Mouse (Mus musculus) forebrain, embryonic 16.5 days (tissue): ENCODE measurements around the gene Cfap54. TPM values are rescaled to one million over a fixed set of nuclear protein-coding genes. Genes with fewer than 3 reads are reported as not detected.

Source experiments
- ATAC-seq: fragments of 200-750 bp; cut with Nextera tagmentation; 2 replicates; pipeline ENCODE4 v1.8.0; 2017; ENCODE audit warnings: mild to moderate bottlenecking, moderate library complexity
- H3K27ac ChIP-seq: fragments of 300-500 bp; sonication (generic); 2 replicates; pipeline ENCODE4 v1.5.1; 2014; ENCODE audit warnings: low read length, control low read depth
- H3K27me3 ChIP-seq: fragments of 300-500 bp; sonication (generic); replicated peaks from 2 replicates; pipeline ENCODE4 v1.6.1; 2014; ENCODE audit warnings: low read length; ENCODE audit not compliant: control insufficient read depth, insufficient read depth
- H3K36me3 ChIP-seq: fragments of 300-500 bp; sonication (generic); 2 replicates; pipeline ENCODE4 v1.6.1; 2014; ENCODE audit not compliant: control insufficient read depth, insufficient read depth
- H3K4me1 ChIP-seq: fragments of 300-500 bp; sonication (generic); replicated peaks from 2 replicates; pipeline ENCODE4 v1.6.1; 2014; ENCODE audit warnings: low read length; ENCODE audit not compliant: control insufficient read depth, insufficient read depth
- H3K4me2 ChIP-seq: fragments of 300-500 bp; sonication (generic); 2 replicates; pipeline ENCODE4 v1.6.1; 2014; ENCODE audit warnings: mild to moderate bottlenecking, low read length, control low read depth
- H3K4me3 ChIP-seq: fragments of 300-500 bp; sonication (generic); replicated peaks from 2 replicates; pipeline ENCODE4 v1.5.1; 2014; ENCODE audit warnings: mild to moderate bottlenecking, low read length, control low read depth
- H3K9ac ChIP-seq: fragments of 300-500 bp; sonication (generic); replicated peaks from 2 replicates; pipeline ENCODE4 v1.6.1; 2014; ENCODE audit warnings: low read depth, low read length, control low read depth
- H3K9me3 ChIP-seq: fragments of 300-500 bp; sonication (generic); 2 replicates; pipeline ENCODE4 v1.6.1; 2016; ENCODE audit warnings: low read length; ENCODE audit not compliant: control insufficient read depth
- WGBS: fragments of 180-500 bp; shearing (Covaris S2); extraction: QIAGEN DNeasy Blood & Tissue Kit; methylation state at CpG from one replicate; pipeline ENCODE4 v1.1.7; 2014; 5-methylcytosine and 5-hydroxymethylcytosine counted together
- polyA plus RNA-seq: library from polyadenylated mRNA; unstranded; fragments of >200 nt; fragmentation: Nextera tagmentation; extraction: Ambion mirVana; gene quantifications from 2 replicates; pipeline ENCODE4 v1.2.1, GENCODE M21; 2015

Cfap54 gene
- polyA plus RNA-seq, 1 experiment from 2014 or later = 2.3 TPM

- Histone ChIP-seq H3K27ac (no peak overlapping the region), H3K4me2 (no peak overlapping the region), H3K9me3 (no peaks in the 10 kb centered on the region), H3K36me3 (no peaks in the 10 kb centered on the region), H3K4me3 (no peak overlapping the region), H3K4me1 (0 out of 2 replicates have a peak, but pooled peaks cover 2% of the 10 kb centered on the region), H3K9ac (no peak overlapping the region), H3K27me3 (no peaks in the 10 kb centered on the region)
- ATAC-seq = peak; percentile 66; the same call in 1 of the 2 replicates
- 50% methylated on average over 3 of the region's 3 CpGs for WGBS
Measured at GRCm38 (mm10) chr10:93071753-93072152, 9.7 kb downstream of the Cfap54 start.

DNA sequence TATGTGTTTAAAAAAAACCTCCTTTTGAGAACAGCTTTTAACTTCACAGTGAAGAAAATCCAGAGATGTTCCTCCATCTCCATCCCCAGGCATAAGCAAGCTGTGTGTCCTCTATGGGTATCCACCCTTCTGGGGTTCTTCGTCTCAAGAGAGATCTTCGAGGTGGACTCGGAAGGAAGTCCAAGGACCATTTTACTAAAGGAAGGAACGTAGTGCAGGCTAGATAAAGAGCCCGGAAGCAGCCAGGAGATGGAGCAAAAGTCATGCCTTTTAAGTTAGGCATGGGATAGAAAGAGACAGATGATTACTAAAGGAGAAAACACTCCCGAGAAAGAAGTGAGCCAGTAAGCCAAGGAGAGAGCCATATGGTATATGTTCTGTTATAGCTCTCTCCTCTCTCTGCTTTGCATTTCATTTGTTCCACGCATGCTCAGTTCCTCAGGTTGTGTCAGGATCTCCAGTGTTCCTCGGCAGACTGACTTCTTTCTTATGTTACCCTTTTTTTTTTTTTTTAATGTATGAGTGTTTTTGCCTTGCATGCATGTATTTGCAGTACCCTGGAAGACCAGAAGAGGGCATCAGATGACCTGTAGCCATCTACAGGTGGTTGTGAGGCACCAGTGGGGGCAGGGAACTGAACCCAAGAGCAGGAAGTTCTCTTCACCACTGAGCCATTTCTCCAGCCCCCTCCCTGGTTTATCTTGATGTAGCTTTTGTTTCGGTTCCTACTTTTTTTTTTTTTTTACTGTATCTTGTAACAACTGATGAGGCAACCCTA is 11.1 kb downstream of the Cfap54 start:
- no peak overlapping the region for H3K27ac ChIP-seq
- no peaks in the 10 kb centered on the region for H3K36me3 ChIP-seq
- H3K27me3 ChIP-seq = no peaks in the 10 kb centered on the region
- H3K4me2 ChIP-seq = no peak overlapping the region
- 75% methylated on average over 9 of the region's 9 CpGs for WGBS
- 0 out of 2 replicates have a peak, but pooled peaks cover 2% of the 10 kb centered on the region for H3K4me1 ChIP-seq
- no peaks in the 10 kb centered on the region for H3K9me3 ChIP-seq
- no peak overlapping the region for H3K9ac ChIP-seq
- peak; percentile 54; the same call in 1 of the 2 replicates for ATAC-seq
- no peak overlapping the region for H3K4me3 ChIP-seq

DNA sequence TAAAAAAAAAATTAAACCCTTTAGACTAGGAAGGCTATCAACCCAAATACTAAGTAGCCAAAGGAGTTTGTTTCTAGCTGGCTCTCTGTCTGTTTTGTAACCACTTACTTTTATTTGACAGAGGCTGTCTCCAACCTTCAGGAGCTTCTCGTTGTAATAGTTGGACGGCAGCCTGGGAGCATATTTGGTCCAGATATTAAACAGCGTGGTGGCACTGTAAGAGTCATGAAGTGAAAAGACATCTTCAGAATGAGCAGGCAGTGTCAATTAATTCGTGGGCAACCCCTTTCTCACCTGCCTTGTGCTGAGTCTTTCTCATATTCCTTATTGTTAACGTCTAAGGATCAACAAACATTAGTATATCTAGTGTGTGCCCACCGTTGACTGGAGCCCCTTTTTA is 11.7 kb downstream of the Cfap54 start:
- Histone ChIP-seq H3K4me1 (0 out of 2 replicates have a peak, but pooled peaks cover 2% of the 10 kb centered on the region), H3K4me2 (no peak overlapping the region), H3K4me3 (no peak overlapping the region), H3K27me3 (no peaks in the 10 kb centered on the region), H3K27ac (0 out of 2 replicates have a peak overlapping the region, but pooled peaks have one; percentile 34), H3K9ac (no peak overlapping the region), H3K9me3 (no peaks in the 10 kb centered on the region), H3K36me3 (no peaks in the 10 kb centered on the region)
- WGBS = 65% methylated on average over 6 of the region's 6 CpGs
- ATAC-seq = no peak

GRCm38 (mm10) chr10:93069041-93069679 is 12.3 kb downstream of the Cfap54 start:
- H3K4me1 ChIP-seq = 0 out of 2 replicates have a peak, but pooled peaks cover 2% of the 10 kb centered on the region
- no peak for ATAC-seq

GRCm38 (mm10) chr10:93064973-93065372 is 16.4 kb downstream of the Cfap54 start:
- no peak overlapping the region for H3K9ac ChIP-seq
- H3K4me3 ChIP-seq = no peak overlapping the region
- H3K9me3 ChIP-seq = no peaks in the 10 kb centered on the region
- H3K4me1 ChIP-seq = 0 out of 2 replicates have a peak, but pooled peaks cover under 1% of the 10 kb centered on the region
- no peaks in the 10 kb centered on the region for H3K27me3 ChIP-seq
- 68% methylated on average over 10 of the region's 10 CpGs for WGBS
- H3K27ac ChIP-seq = no peak overlapping the region
- no peaks in the 10 kb centered on the region for H3K36me3 ChIP-seq
- no peak for ATAC-seq
- no peak overlapping the region for H3K4me2 ChIP-seq

More at GRCm38 (mm10) chr10:93069041-93069679, 12.3 kb downstream of the Cfap54 start:
- 88% methylated on average over 6 of the region's 6 CpGs for WGBS
- no peaks in the 10 kb centered on the region for H3K9me3 ChIP-seq
- no peaks in the 10 kb centered on the region for H3K36me3 ChIP-seq
- H3K9ac ChIP-seq = no peak overlapping the region
- H3K27me3 ChIP-seq = no peaks in the 10 kb centered on the region
- H3K4me2 ChIP-seq = no peak overlapping the region
- H3K27ac ChIP-seq = no peak overlapping the region
- no peak overlapping the region for H3K4me3 ChIP-seq

DNA sequence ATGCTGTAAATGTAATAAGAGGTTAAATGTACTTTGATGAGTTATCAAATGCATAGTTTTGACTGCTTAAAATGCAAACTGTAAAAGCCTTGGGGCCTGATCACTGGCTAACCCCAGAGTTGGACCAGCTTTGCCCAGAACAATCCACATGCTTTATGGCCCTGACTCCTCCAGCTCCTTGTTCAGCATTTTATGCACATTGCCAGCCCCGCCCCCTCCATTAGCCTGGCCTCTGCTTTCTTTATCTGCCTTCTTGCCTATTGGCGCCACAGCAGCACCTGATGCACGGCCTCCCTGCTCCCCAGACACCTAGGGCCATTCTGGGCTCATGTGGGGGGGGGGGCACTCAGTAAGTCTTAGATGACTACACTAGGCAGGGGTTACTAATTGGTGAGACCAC is 17.8 kb downstream of the Cfap54 start:
- no peak overlapping the region for H3K9ac ChIP-seq
- no peak for ATAC-seq
- H3K27me3 ChIP-seq = no peaks in the 10 kb centered on the region
- H3K9me3 ChIP-seq = no peaks in the 10 kb centered on the region
- 74% methylated on average over 3 of the region's 3 CpGs for whole genome bisulfite sequencing
- H3K4me3 ChIP-seq = no peak overlapping the region
- H3K36me3 ChIP-seq = no peaks in the 10 kb centered on the region
- H3K4me2 ChIP-seq = no peak overlapping the region
- H3K27ac ChIP-seq = no peak overlapping the region
- no peaks in the 10 kb centered on the region for H3K4me1 ChIP-seq

DNA sequence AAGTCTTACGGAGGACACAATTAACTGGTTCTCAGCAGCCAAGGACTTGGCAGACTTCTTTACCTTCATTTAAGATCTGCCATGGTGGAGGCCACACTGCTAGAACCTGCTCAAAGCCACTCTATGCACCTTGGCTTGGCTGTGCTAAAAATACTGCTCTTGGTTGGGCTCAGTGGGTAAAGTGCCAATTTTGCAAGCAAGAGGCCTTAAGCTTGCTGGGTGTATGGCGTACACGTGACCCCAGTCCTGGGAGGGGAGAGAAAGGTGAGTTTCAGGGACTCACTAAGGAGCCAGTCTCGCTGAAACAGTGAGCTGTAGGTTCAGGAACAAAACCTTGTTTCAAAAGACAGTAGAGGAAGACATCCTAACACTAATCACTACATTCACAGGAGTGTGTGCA is 19.0 kb downstream of the Cfap54 start:
- H3K4me3 ChIP-seq = no peak overlapping the region
- H3K27me3 ChIP-seq = no peaks in the 10 kb centered on the region
- 77% methylated on average over 4 of the region's 4 CpGs for WGBS
- no peaks in the 10 kb centered on the region for H3K9me3 ChIP-seq
- H3K4me2 ChIP-seq = no peak overlapping the region
- no peaks in the 10 kb centered on the region for H3K4me1 ChIP-seq
- ATAC-seq = no peak
- H3K9ac ChIP-seq = no peak overlapping the region
- H3K27ac ChIP-seq = no peak overlapping the region
- H3K36me3 ChIP-seq = no peaks in the 10 kb centered on the region

- Histone ChIP-seq H3K27ac (no peak overlapping the region), H3K4me1 (peaks cover 5% of the 10 kb centered on the region), H3K9me3 (no peaks in the 10 kb centered on the region), H3K36me3 (no peaks in the 10 kb centered on the region), H3K27me3 (no peaks in the 10 kb centered on the region), H3K9ac (no peak overlapping the region), H3K4me3 (no peak overlapping the region), H3K4me2 (no peak overlapping the region)
- ATAC-seq = no peak
- WGBS = 64% methylated on average over 6 of the region's 6 CpGs
Measured at GRCm38 (mm10) chr10:93053867-93054266, 27.6 kb downstream of the Cfap54 start.

DNA sequence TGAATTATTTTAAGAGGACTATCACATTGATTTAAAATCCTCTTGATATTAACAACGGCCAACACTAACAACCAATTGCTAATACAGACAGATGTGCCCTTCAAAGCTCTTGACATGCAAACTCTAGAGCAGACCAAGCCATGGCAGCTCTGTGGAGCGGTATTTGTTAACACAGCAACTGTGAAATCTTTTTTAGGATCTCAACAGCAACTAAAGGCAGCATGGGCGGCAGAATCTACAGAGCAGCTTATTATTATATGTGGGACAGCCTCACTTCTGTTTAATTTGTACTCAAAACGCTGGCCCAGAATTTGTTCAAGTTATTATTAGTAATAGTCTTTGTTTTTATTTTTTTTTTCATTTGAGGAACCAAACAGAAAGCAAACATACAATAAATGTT is 28.1 kb downstream of the Cfap54 start:
- H3K9ac ChIP-seq = no peak overlapping the region
- H3K4me1 ChIP-seq = peaks cover 5% of the 10 kb centered on the region
- 85% methylated on average over 4 of the region's 4 CpGs for WGBS
- no peak overlapping the region for H3K4me2 ChIP-seq
- H3K9me3 ChIP-seq = no peaks in the 10 kb centered on the region
- H3K4me3 ChIP-seq = no peak overlapping the region
- no peak overlapping the region for H3K27ac ChIP-seq
- H3K36me3 ChIP-seq = no peaks in the 10 kb centered on the region
- no peak for ATAC-seq
- no peaks in the 10 kb centered on the region for H3K27me3 ChIP-seq
